Mouse (Mus musculus) E14TG2a.4 (cell line): Measurements from ENCODE around the gene B3galt5.

Experiments used
- CTCF ChIP-seq: conservative IDR thresholded peaks from 2 replicates; pipeline ENCODE4 v1.5.1; 2014; ENCODE audit warnings: low read length
- NANOG ChIP-seq: IDR thresholded peaks from 2 replicates; pipeline ENCODE4 v1.6.1; 2014; ENCODE audit warnings: borderline replicate concordance, low read length, mixed read lengths
- POU5F1 ChIP-seq: IDR thresholded peaks from 2 replicates; pipeline ENCODE4 v1.6.1; 2014; ENCODE audit warnings: low read length, borderline replicate concordance

DNA sequence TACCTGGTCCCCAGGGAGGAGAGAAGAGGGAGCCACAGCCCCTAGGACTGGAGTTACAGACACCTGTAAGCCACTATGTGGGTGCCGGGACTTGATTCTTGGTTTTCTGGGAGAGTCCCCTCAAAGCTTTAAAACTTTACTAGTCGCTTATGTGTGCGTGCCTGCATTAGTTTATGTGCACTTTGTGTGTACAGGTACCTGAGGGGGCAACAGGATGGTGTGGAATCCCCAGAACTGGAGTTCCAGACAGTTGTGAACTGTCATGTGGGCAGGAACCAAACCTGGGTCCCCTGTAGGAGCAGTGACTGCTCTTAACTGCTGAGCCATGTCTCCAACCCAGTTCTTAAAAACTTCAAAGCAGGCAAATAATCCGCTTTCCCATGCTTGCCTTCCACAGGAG is 4.3 kb upstream of the B3galt5 start:
- TF ChIP-seq POU5F1 (no peak), CTCF (no peak), NANOG (no peak)
